Mouse (Mus musculus) embryo, embryonic 10 days (tissue): ENCODE data around the gene Clpb.

Experiments
- DNase-seq: peaks from one replicate; pipeline ENCODE4 v3.0.0-alpha.2; 2015; ENCODE audit warnings: low spot score

Clpb gene

DNA sequence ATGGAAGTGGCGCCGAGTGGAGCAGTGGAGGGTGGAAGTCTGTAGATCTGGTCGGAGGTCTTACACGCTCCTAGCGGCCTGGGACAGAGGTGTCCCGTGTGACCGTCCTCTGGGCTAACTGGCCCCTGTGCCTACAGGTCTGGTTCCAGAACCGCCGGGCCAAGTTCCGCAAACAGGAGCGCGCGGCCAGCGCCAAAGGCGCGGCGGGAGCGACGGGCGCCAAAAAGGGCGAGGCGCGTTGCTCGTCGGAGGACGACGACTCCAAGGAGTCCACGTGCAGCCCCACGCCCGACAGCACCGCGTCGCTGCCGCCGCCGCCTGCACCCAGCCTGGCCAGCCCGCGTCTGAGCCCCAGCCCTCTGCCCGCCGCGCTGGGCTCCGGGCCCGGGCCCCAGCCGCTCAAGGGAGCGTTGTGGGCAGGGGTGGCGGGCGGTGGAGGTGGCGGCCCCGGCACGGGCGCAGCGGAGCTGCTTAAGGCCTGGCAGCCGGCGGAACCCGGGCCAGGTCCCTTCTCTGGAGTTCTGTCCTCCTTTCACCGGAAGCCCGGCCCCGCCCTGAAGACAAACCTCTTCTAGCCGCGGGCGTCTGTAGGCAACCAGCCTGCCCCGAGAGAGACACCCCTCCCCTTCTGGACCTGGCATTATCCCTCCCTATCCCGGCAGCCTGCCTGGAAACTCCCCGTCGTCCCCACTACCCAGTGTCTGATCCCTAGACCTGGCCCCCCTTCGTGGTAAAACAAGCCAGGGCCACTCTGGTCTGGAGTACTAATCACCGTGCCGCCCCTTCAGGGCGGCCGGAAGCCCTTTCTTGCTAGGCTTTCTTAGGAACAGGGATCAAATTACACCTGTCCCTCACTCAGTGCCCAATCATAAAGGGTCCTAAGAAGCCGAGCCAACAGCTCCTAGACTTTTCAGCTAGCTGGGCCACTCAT, 158.4 kb downstream of the Clpb start:
- DNase-seq: peak; percentile 86

DNA sequence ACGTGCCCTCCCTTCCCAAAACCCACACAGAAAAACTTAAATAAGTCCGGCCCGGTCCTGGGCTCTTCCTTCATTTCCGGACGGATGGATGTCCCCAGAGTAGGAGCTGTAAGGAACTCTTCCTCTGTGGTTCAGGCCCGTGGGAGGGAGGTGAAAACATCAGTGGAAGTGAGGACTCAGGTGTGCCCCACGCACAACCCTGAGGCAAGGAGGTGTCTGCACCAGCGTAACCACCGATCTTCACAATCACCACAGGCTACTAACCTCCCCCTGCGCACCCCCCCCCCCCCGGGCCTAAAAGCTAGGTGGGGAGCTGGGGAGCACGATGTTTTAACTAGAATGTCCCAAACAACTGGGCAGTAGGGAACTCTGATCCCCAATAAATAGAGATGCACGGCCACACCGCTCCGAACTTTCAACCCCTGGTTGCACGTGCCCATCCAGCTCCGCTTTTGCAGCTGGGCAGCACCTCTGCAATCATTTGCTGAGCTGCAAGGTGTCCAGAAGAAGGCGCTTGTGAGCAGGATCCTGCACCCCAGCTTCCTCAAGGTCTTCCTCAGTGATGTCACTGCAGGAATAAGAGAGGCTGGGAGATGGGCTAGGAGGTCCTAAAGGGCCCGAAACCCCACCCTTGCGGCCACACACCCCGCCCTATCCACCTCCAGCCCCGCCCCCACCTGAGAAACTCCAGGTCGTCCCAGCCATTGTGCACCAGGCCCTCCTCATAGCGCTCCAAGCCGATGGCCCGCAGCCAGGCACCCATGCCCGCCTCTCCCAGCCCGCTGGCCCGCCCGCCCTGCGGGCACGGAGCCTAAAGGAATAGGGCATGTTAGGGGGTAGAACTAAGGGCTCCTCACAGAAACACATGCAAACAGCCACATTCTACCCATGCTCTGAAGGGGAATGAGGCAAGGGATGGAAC, 159.7 kb downstream of the Clpb start:
- peak; percentile 77 for DNase-seq

DNA sequence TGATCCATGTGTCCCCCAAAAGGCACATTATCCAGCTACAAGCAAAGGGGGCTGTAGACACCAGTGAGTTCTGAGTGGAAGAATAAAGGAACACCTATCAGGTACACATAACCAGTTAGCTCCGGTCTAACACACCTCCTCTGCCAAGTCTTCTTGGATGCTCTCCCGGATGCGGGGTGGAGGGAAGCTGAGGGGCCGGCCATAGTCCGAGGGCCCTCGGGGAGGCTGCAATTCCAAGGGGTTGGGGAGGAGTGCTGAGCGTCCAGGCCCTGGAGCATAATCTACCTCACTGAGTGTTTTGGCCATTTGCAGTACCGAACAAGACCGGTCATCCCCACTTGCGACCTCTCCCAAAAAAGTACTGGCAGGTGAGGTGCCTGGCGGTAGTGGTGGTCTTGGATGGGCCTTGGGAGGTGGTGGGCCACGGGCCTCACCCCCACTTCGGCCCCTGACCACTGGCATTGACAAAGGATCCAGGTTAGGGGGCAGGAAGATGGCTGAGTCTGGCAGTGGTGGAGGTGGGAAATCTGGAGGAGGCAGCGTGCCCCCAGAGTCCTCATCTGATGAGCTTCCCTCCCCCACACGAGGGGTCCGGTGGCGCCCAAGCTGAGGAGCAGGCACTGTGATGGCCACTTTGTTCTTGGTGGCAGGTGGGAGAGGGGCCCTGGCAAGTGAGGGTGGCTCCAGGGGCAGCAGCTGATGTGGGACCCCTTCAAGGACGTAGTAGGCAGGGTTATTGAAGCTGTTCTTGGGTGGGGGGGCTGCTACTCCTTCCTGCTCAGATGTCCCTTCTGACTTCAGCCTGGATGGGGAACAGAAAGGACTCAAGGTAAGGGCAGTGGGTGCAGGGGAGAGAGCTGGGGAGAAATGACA, 160.6 kb downstream of the Clpb start:
- DNase-seq: no peak

- no peak for DNase-seq
Measured at GRCm38 (mm10) chr7:101830373-101830772, 166.9 kb downstream of the Clpb start.

DNA sequence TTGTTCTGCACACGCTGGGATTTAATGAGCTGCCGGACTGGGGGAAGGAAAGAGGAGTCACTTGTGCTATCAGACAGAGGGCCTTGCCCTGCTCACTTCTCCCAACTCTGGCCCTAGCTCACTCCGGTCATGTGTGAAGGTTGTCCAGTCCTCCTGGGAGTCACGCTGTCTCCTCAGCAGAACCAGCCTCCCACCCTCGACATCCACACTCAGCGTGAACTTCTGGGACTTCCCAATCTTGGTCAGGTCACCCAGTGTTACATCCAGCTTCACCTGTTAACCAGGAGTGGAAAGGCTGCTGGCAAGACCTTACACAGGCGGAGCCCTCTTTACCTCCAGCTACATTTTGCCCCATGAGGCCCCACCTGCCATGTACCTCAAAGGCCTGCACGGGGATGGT, 168.0 kb downstream of the Clpb start:
- no peak for DNase-seq

GRCm38 (mm10) chr7:101832372-101832771, 168.9 kb downstream of the Clpb start:
- no peak for DNase-seq

DNA sequence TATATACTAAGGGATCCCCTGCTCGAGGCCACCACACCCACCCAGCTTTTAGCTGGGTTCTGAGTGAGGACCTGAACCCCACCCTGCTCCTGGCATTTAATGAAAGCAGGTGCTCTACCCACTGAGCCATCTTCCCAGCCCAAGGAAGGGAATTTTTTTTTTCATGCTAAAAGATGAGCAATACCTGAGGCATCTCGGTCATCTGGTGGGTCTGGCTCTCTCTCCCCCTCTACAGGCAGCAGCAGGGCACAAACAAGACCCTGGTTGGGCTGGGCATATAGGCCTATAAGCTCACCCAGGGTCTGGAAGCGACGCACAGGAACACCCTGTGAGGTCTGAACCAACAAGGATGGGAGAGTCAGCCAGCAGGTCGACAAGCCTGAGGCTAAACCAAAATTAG, 169.9 kb downstream of the Clpb start:
- no peak for DNase-seq

- DNase-seq: no peak
Measured at GRCm38 (mm10) chr7:101833916-101834584, 170.6 kb downstream of the Clpb start.

DNA sequence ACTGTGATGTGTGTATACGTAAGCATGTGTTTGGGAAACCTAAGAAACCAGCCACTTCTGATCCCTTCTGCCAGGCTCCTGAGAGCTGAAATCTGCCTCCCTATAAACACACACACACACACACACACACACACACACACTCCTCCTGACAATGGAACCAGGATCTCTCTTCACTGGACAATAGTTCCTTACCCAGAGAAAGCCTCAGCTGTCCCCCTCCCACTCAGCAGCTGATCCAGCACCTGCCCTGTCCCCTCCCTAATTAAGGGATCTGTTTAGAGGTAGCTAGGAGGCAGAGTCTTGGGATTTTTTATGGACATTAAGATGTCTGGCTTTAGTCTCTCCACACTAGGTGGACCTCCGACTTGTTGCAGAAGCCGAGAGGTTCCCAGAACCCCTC, 171.5 kb downstream of the Clpb start:
- no peak for DNase-seq

- DNase-seq: peak; percentile 52
Measured at GRCm38 (mm10) chr7:101835457-101836109, 172.2 kb downstream of the Clpb start.

- DNase-seq: peak; percentile 70
Measured at GRCm38 (mm10) chr7:101836271-101837153, 173.1 kb downstream of the Clpb start.

DNA sequence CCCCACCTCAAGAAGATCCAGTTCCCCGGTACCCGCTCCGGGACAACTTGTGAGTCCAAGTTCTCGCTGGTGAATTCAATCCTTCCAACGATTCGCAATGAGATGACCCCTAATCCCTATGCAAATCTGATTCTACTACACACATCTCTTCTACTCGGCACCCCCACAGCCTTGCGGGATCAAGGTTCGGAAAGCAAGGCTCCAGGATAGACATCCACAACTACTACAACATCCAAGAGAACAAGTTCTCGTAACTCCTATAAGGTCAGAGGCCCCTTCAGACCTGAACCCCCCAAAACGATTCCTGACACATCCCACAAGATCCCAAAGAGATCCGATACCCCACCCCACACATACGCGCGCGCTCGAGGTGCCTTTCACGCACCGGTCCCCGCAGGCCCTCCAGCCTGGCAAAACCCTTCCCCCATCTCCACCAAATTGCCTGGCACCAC, 173.7 kb downstream of the Clpb start:
- peak; percentile 49 for DNase-seq

- peak; percentile 88 for DNase-seq
Measured at GRCm38 (mm10) chr7:101837606-101838471, 174.4 kb downstream of the Clpb start, which contains the start of gene Inppl1. Inppl1 (minus strand) TSS chr7:101838229.

- no peak for DNase-seq
Measured at GRCm38 (mm10) chr7:101844186-101844585, 180.8 kb downstream of the Clpb start.
